Mouse (Mus musculus) adrenal gland, adult 2 months (tissue): ENCODE measurements around the gene Synpo2. TPM values are rescaled to one million over a fixed set of nuclear protein-coding genes. Genes with fewer than 3 reads are reported as not detected.

ENCODE experiments used
- DNase-seq: peaks from one replicate; pipeline ENCODE4 v3.0.0; 2021
- polyA plus RNA-seq: library from polyadenylated mRNA; depleted of rRNA; stranded (reverse); fragments of >200 nt; gene quantifications from 2 replicates; pipeline ENCODE4 v1.2.3, GENCODE M21; 2012
- total RNA-seq, 2 experiments: library from RNA; stranded (reverse); gene quantifications; 2 replicates each; pipeline ENCODE4 v1.2.3; 2021

Synpo2 gene
- total and polyA plus RNA-seq, 3 experiments: 3.4 to 20.1 (median 5.4) TPM

GRCm38 (mm10) chr3:123205065-123205464 is 30.9 kb downstream of the Synpo2 start:
- no peak for DNase-seq

GRCm38 (mm10) chr3:123204658-123205057 is 31.3 kb downstream of the Synpo2 start:
- no peak for DNase-seq

GRCm38 (mm10) chr3:123201798-123202197 is 34.2 kb downstream of the Synpo2 start:
- DNase-seq: no peak

- no peak for DNase-seq
Measured at GRCm38 (mm10) chr3:123193740-123194139, 42.2 kb downstream of the Synpo2 start.

GRCm38 (mm10) chr3:123191602-123192001 is 44.3 kb downstream of the Synpo2 start:
- no peak for DNase-seq

- no peak for DNase-seq
Measured at GRCm38 (mm10) chr3:123190329-123190728, 45.6 kb downstream of the Synpo2 start.

GRCm38 (mm10) chr3:123189826-123190225 is 46.1 kb downstream of the Synpo2 start:
- no peak for DNase-seq

GRCm38 (mm10) chr3:123188616-123189230 is 47.2 kb downstream of the Synpo2 start:
- no peak for DNase-seq

- no peak for DNase-seq
Measured at GRCm38 (mm10) chr3:123187370-123188124, 48.4 kb downstream of the Synpo2 start.

GRCm38 (mm10) chr3:123185238-123185925 is 50.6 kb downstream of the Synpo2 start:
- DNase-seq: no peak

- no peak for DNase-seq
Measured at GRCm38 (mm10) chr3:123184281-123184680, 51.7 kb downstream of the Synpo2 start.

- no peak for DNase-seq
Measured at GRCm38 (mm10) chr3:123179508-123179907, 56.4 kb downstream of the Synpo2 start.

- DNase-seq: no peak
Measured at GRCm38 (mm10) chr3:123179041-123179440, 56.9 kb downstream of the Synpo2 start.

GRCm38 (mm10) chr3:123178420-123178819 is 57.5 kb downstream of the Synpo2 start:
- DNase-seq: no peak

GRCm38 (mm10) chr3:123176366-123177334 is 59.3 kb downstream of the Synpo2 start:
- no peak for DNase-seq

GRCm38 (mm10) chr3:123175142-123175541 is 60.8 kb downstream of the Synpo2 start:
- DNase-seq: no peak

- DNase-seq: no peak
Measured at GRCm38 (mm10) chr3:123174379-123174697, 61.6 kb downstream of the Synpo2 start.

GRCm38 (mm10) chr3:123173553-123174378 is 62.2 kb downstream of the Synpo2 start:
- no peak for DNase-seq

GRCm38 (mm10) chr3:123172151-123172550 is 63.8 kb downstream of the Synpo2 start:
- no peak for DNase-seq

GRCm38 (mm10) chr3:123169398-123169797 is 66.6 kb downstream of the Synpo2 start:
- DNase-seq: no peak

GRCm38 (mm10) chr3:123168815-123169214 is 67.1 kb downstream of the Synpo2 start:
- peak; percentile 58 for DNase-seq
